Mouse (Mus musculus) left cerebral cortex, adult 11 months (tissue): ENCODE measurements around the gene Hmgcl.
A peak's percentile ranks its signal among the peaks of the same experiment; 100 is the strongest.
"Not testable (repeated sequence)": the region's sequence is repeated elsewhere in the genome, so short reads cannot be mapped to it uniquely, and the experiment has no call there.

Source experiments
- DNase-seq: peaks from one replicate; pipeline ENCODE4 v3.0.0; 2022; ENCODE audit warnings: low spot score

Hmgcl gene

GRCm38 (mm10) chr4:135926861-135927260, 19.4 kb upstream of the Hmgcl start:
- no peak for DNase-seq

GRCm38 (mm10) chr4:135928376-135928775, 17.9 kb upstream of the Hmgcl start:
- DNase-seq, result no peak

- DNase-seq, result no peak
Observed at GRCm38 (mm10) chr4:135929405-135929804, 16.8 kb upstream of the Hmgcl start.

DNA sequence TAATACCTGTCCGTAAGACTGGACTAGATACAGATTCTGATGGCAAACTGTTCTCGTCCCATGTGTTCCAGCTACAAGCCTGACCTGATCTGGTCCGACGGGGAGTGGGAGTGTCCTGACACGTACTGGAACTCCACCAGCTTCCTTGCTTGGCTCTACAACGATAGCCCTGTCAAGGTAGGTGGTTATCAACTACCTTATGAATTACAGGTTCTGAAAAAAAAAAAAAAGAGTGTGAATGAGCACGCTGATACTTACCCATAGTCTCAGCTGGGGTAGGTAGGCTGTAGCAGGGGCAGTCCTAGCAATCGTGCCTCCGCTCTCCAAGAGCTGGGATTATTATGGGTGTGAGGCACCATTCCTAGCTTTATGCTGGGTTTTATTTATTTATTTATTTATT, 16.4 kb upstream of the Hmgcl start:
- DNase-seq, result no peak

DNA sequence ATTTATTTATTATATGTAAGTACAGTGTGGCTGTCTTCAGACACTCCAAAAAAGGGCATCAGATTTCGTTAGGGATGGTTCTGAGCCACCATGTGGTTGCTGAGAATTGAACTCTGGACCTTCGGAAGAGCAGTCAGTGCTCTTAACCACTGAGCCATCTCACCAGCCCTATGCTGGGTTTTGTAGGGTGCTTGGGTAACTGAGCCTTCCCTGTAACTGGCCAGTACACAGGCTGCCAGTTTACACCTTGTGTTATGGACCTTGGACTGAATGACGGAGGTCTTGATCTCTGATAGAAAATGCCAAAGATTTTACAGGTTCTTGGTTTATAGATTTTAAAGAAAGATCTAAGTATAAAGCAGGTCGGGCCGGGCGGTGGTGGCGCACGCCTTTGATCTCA, 16.0 kb upstream of the Hmgcl start:
- no peak for DNase-seq

- DNase-seq, result no peak
Observed at GRCm38 (mm10) chr4:135931832-135932231, 14.4 kb upstream of the Hmgcl start.

GRCm38 (mm10) chr4:135934708-135935500, 11.3 kb upstream of the Hmgcl start:
- no peak for DNase-seq

GRCm38 (mm10) chr4:135935502-135935901, 10.7 kb upstream of the Hmgcl start:
- DNase-seq, result no peak

DNA sequence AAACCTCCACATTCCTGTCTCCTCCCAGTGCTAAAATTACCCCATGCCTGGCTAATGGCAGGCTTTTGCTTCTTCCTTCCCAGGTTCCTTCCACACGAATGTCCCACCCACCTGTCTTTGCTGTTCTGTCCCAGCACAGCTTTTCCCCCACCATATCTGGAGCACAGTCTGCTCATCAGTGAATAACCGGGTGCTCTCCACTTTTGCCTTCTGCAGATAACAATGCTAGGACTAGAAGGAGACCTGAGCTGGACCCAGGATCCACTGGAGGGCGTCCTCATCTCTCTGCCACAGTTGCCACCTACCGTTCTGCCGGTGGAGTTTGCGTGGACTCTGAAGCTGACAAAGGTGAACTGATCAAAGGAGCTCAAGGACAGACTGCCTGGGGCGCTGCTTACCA, 7.4 kb upstream of the Hmgcl start:
- no peak for DNase-seq

DNA sequence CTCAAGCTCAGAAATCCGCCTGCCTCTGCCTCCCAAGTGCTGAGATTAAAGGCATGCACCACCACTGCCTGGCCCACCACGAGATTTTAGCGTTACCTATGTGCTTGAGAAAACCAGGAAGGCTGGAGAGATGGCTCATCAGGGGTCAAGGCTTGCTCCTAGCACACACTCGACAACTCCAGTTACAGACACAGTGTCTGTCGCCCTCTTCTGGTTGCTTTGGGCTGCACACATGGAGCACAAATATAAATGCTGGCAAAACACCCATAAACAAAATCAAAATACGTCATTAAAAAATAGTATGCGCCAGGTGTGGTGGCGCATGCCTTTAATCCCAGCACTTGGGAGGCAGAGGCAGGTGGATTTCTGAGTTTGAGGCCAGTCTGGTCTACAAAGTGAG, 5.2 kb upstream of the Hmgcl start:
- DNase-seq, result not testable (repeated sequence)

DNA sequence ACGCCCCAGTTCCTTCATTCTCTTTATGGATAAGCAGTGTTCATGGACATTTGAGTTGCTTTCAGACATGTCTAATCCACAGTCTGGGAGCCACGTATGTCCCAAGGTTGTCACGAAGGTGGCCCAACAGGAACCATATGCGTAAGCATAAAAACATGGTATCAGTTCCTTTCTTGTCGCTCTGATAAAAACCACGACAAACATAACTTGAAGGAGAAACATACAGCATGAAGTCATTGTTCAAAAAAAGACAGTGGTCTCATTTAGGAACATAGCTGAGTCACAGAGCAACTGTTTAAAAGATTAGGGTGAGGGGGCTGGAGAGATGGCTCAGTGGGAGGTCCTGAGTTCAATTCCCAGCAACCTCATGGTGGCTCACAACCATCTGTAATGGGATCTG, 4.1 kb upstream of the Hmgcl start:
- no peak for DNase-seq

DNA sequence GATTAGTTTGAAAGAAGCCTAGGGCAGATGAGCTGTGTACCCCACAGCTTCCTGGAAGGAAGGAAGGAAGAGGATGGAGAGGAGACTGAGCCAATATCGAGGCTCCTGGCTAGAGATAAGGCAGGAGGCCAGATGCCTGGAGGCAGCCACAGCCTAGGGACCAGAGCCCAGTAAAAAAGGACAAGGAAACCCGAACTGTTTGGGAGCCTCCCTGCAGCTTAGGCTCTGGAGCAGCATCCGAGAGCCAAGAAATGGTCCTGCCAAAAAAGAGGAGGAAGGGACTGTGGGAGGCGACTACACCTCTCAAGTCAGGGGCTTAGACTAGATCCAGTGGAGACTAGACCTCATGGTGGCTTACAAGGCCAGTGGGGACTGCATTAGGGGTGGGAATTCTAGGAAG, 2.9 kb upstream of the Hmgcl start:
- no peak for DNase-seq

GRCm38 (mm10) chr4:135945706-135946105, 542 bp upstream of the Hmgcl start:
- no peak for DNase-seq

- DNase-seq, result no peak
Observed at GRCm38 (mm10) chr4:135946659-135947301, 532 bp downstream of the Hmgcl start.

DNA sequence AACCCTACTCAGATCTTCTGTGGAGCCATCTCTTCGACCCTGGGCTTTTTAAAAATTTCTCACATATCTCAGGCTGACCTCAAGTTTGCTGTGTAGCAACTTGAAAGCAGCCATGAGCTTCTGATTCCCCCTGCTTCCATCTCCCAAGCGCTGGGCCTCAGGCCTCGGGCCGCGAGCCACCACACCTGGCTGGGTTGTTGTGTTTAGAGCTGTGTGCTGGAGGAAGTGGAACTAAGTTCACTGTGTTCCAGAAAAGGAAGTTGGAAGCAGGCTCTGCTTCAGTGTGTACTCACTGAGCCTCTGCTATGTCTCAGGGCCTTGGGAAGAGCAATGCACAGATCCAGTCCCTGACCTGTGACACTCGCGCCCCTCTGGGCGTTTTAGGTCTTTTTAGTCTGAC, 1.9 kb downstream of the Hmgcl start:
- DNase-seq, result no peak

- DNase-seq, result no peak
Observed at GRCm38 (mm10) chr4:135949475-135949874, 3.2 kb downstream of the Hmgcl start.

- DNase-seq, result no peak
Observed at GRCm38 (mm10) chr4:135949911-135950310, 3.7 kb downstream of the Hmgcl start.

DNA sequence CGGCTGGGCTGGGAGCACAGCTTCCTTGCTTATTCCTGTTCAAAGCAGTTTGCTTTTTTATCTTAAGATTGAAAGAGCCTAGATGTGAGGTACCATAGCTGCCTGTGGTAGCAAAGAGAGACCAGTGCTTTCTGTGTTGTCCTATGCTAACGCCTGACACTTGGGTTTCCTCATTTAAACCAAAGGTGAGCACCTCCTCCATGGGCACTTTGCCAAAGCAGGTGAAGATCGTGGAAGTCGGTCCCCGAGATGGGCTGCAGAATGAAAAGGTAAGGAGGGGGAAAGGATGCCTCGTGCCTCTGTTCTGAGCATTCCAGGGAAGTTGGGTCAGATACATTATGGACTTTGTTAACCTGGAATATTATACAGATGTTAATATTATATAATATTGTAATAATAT, 4.1 kb downstream of the Hmgcl start:
- no peak for DNase-seq

DNA sequence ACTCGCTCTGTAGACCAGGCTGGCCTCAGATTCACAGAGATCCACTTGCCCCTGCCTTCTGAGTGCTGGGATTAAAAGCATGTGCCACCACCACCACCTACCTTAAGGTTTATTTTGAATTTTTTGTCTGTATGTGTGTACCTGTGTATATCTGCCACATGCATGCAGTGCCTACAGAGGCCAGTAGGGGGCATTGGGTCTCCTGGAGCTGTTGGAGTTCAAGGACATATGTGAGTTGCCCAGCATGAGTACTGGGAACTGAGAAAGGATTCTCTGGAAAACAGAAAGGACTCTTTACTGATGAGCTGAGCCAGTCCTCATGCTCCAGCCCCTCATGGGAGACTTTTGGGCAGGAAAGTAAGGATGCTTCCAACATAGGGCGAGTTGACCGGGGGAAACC, 5.3 kb downstream of the Hmgcl start:
- DNase-seq, result no peak

- no peak for DNase-seq
Observed at GRCm38 (mm10) chr4:135953179-135953578, 6.9 kb downstream of the Hmgcl start.

DNA sequence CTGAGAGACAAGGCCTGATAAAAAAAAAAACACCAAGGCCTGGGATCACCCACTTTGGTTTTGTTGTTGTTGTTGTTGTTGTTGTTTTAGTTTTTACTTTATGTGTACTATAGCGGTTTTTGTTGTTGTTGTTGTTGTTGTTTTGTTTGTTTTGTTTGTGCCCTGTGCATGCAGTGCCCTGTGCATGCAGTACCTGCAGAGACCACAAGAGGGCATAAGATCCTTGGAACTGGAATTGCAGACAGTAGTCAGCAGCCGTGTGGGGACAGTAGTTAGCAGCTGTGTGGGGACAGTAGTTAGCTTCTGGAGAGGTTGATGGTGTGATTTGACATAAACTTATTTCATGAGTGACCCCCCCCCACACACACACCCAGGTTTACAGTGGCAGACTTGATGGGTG, 8.0 kb downstream of the Hmgcl start:
- DNase-seq, result no peak

DNA sequence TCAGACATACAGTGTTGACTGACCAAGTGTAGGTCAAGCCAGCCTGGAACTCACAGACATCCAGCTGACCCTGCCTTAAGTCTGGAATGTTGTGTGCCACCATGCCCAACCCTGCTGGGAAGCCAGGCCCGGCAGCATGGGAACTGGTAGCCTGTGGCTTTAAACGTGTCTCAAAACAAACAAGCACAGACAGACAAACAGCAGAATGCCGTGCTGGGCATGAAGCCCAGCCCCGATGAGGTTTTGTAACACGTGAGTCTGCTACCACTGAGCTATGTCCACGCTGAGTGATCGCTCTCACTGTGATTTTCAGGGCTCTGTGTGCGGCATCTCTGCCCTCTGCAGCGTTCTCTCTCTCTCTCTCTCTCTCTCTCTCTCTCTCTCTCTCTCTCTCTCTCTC, 9.6 kb downstream of the Hmgcl start:
- DNase-seq, result no peak

- no peak for DNase-seq
Observed at GRCm38 (mm10) chr4:135958354-135958753, 12.1 kb downstream of the Hmgcl start.

GRCm38 (mm10) chr4:135960717-135961116, 14.5 kb downstream of the Hmgcl start:
- peak; percentile 77 for DNase-seq
